Mouse (Mus musculus): Measurements from ENCODE around the gene Arid1b. TPM values are rescaled to one million over a fixed set of nuclear protein-coding genes. Genes with fewer than 3 reads are reported as not detected.

Gene Arid1b
- total and polyA plus RNA-seq, 3 experiments: 6.1 to 12.4 (median 9.7) TPM

DNA sequence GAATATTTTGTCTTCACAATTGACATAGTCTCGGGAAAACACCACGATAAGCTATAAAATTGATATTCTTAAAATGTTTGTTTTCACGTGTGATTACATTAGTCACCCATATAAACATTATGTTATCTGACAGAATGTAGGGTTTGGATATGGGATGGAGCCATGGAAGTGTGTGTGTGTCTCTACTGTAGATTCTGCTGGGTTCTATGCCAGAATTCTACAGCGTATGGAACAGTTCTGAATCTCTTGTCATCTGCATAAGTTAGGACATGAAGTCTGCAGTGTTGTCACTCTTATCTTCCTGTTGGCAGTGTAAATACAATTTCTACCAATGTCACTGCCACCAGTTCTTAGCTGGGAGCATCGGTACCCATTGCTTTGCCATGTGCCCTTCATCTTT lies 177.3 kb downstream of the Arid1b start:
- peaks cover 14 to 90% of the 10 kb centered on the region in 2 experiments for H3K4me1 ChIP-seq (ENCODE audit: control insufficient read depth in 1 of 2, insufficient read depth in 2 of 2)
- no peak for TF ChIP-seq TBP (conservative IDR thresholded peaks at IDR 0.05; ENCODE audit: low read depth, low read length)
- TF ChIP-seq ZMIZ1 (IDR thresholded peaks at IDR 0.05; ENCODE audit: low read depth, low read length): no peak
- TF ChIP-seq IRF4 (IDR thresholded peaks at IDR 0.05; ENCODE audit: low read depth, low read length): no peak
- TF ChIP-seq E2F4 (IDR thresholded peaks at IDR 0.05; ENCODE audit: insufficient replicate concordance, low read depth, low read length): no peak
- TF ChIP-seq MXI1 (IDR thresholded peaks at IDR 0.05; ENCODE audit: low read depth, low read length): no peak
- no peak for TF ChIP-seq UBTF (IDR thresholded peaks at IDR 0.05; ENCODE audit: low read depth, low read length)
- TF ChIP-seq NRF1 (IDR thresholded peaks at IDR 0.05; ENCODE audit: low read depth, low read length): no peak
- dilution Hi-C loops (cut with MboI; ENCODE audit: extremely low pct_ligation_motif_present, extremely low pct_unique_long_range_greater_than_20kb, low sequenced_read_pairs): no loop called here

GRCm38 (mm10) chr17:5174426-5175020 lies 180.4 kb downstream of the Arid1b start:
- in situ Hi-C loops (cut with MboI; ENCODE audit: low pct_ligation_motif_present, low pct_unique_long_range_greater_than_20kb, low sequenced_read_pairs) (loop anchor here (25.0 kb wide), 1 partner anchor 387 kb away; no protein-coding TSS in a partner anchor), dilution Hi-C loops (cut with MboI; ENCODE audit: extremely low pct_ligation_motif_present, extremely low pct_unique_long_range_greater_than_20kb, low sequenced_read_pairs) (no loop called here)
- TF ChIP-seq MAFK (IDR thresholded peaks at IDR 0.05; ENCODE audit: insufficient replicate concordance, low read length) (no peak), SMC3 (IDR thresholded peaks at IDR 0.05; ENCODE audit: low read depth, low read length) (no peak), ETS1 (conservative IDR thresholded peaks at IDR 0.05; ENCODE audit: low read depth, low read length) (no peak), TBP (conservative IDR thresholded peaks at IDR 0.05; ENCODE audit: low read depth, low read length) (no peak), GABPA (IDR thresholded peaks at IDR 0.05; ENCODE audit: insufficient replicate concordance, low read depth, low read length) (no peak), NELFE (IDR thresholded peaks at IDR 0.05; ENCODE audit: low read depth, low read length) (no peak), HCFC1 (IDR thresholded peaks at IDR 0.05; ENCODE audit: low read depth, low read length) (no peak), MXI1 (IDR thresholded peaks at IDR 0.05; ENCODE audit: low read depth, low read length) (no peak), JUND (conservative IDR thresholded peaks at IDR 0.05; ENCODE audit: low read depth, low read length) (no peak), ZMIZ1 (IDR thresholded peaks at IDR 0.05; ENCODE audit: low read depth, low read length) (no peak), RAD21 (IDR thresholded peaks at IDR 0.05; ENCODE audit: low read depth, low read length) (no peak), USF1 (IDR thresholded peaks at IDR 0.05; ENCODE audit: low read depth, low read length) (no peak), POLR2AphosphoS2 (IDR thresholded peaks at IDR 0.05; ENCODE audit: low read depth, low read length) (no peak), NRF1 (IDR thresholded peaks at IDR 0.05; ENCODE audit: low read depth, low read length) (no peak), EP300 (IDR thresholded peaks at IDR 0.05; ENCODE audit: low read length) (no peak), JUN (IDR thresholded peaks at IDR 0.05; ENCODE audit: insufficient read depth, low read depth, low read length) (no peak), CHD1 (IDR thresholded peaks at IDR 0.05; ENCODE audit: low read depth, low read length) (no peak)
- Histone ChIP-seq H3K4me2 (ENCODE audit: insufficient read depth, low read depth, poor library complexity, severe bottlenecking) (no peak overlapping the region), H3K9ac (ENCODE audit: insufficient read depth, low read depth) (no peak overlapping the region), H3K36me3 (replicated peaks in 1 of 2; ENCODE audit: control insufficient read depth in 1 of 2, insufficient read depth in 1 of 2, low read length in 1 of 2) (peaks cover 0 to 16% of the 10 kb centered on the region in 2 experiments), H3K4me3 (replicated peaks in 1 of 3; ENCODE audit: low read depth in 2 of 3, low read length in 2 of 3, poor library complexity in 1 of 3) (no peak overlapping the region), H3K79me2 (replicated peaks; ENCODE audit: control insufficient read depth, extremely low read depth, insufficient read depth, poor library complexity, severe bottlenecking) (no peaks in the 10 kb centered on the region), H3K9me3 (replicated peaks; ENCODE audit: low read length) (no peaks in the 10 kb centered on the region), H3K4me1 (ENCODE audit: control insufficient read depth in 1 of 2, insufficient read depth in 2 of 2) (peaks cover 26 to 92% of the 10 kb centered on the region in 2 experiments), H3K27ac (ENCODE audit: insufficient read depth, low read depth) (no peak overlapping the region), H3K27me3 (replicated peaks) (no peaks in the 10 kb centered on the region)
- no peak for DNase-seq (ENCODE audit: extremely low read depth)

More for the DNA sequence above, 177.3 kb downstream of the Arid1b start:
- Histone ChIP-seq H3K79me2 (replicated peaks; ENCODE audit: control insufficient read depth, extremely low read depth, insufficient read depth, poor library complexity, severe bottlenecking) (no peaks in the 10 kb centered on the region), H3K4me3 (replicated peaks in 1 of 3; ENCODE audit: low read depth in 2 of 3, low read length in 2 of 3, poor library complexity in 1 of 3) (no peak overlapping the region), H3K36me3 (replicated peaks in 1 of 2; ENCODE audit: control insufficient read depth in 1 of 2, insufficient read depth in 1 of 2, low read length in 1 of 2) (peaks cover 0 to 16% of the 10 kb centered on the region in 2 experiments), H3K9me3 (replicated peaks; ENCODE audit: low read length) (no peaks in the 10 kb centered on the region), H3K27ac (ENCODE audit: insufficient read depth, low read depth) (no peak overlapping the region), H3K9ac (ENCODE audit: insufficient read depth, low read depth) (no peak overlapping the region), H3K4me2 (ENCODE audit: insufficient read depth, low read depth, poor library complexity, severe bottlenecking) (no peak overlapping the region), H3K27me3 (replicated peaks) (no peaks in the 10 kb centered on the region)
- in situ Hi-C loops (cut with MboI; ENCODE audit: low pct_ligation_motif_present, low pct_unique_long_range_greater_than_20kb, low sequenced_read_pairs): loop anchor here (25.0 kb wide), 1 partner anchor 384 kb away; no protein-coding TSS in a partner anchor
- DNase-seq (ENCODE audit: extremely low read depth): no peak

Data from CH12.LX (cell line).